ENCODE assay signal across 17 mouse cellular contexts in genomic region chr9:80157840-80158465, GRCm38 (mm10). TPM values are rescaled to one million over a fixed set of nuclear protein-coding genes. Genes with fewer than 3 reads are reported as not detected.
DNase-seq lines count a peak whose midpoint lies in the region; ATAC-seq and TF ChIP-seq lines count a peak whose summit lies in the region.
"Had no signal": no experiment of that assay in that cellular context is flagged by ENCODE, and none has a peak within 500 bp of the region (broad histone marks: within the 10 kb centered on the region; RNA-seq: fewer than 3 reads in every experiment).

No protein-coding gene starts in this region.

- no peak overlapping the region for H3K9ac ChIP-seq in intestine, embryonic 16.5 days (ENCODE audit: low read depth, low read length)
- no peak overlapping the region for H3K9ac ChIP-seq in stomach, postnatal 0 days (ENCODE audit: low read length)
- H3K9ac ChIP-seq: forebrain, embryonic 12.5 days; hindbrain, embryonic 14.5 days; liver, embryonic 13.5 days had no signal

- WGBS in intestine, embryonic 16.5 days, result 47% methylated on average over 12 of the region's 12 CpGs
- 43% methylated on average over 12 of the region's 12 CpGs for WGBS in kidney, adult 2 months
- 71% methylated on average over 12 of the region's 12 CpGs for WGBS in stomach, postnatal 0 days

- TF ChIP-seq CTCF in kidney, adult 2 months (conservative IDR thresholded peaks at IDR 0.05; ENCODE audit: insufficient read depth, insufficient read length, low read depth, low read length), result no peak
- no peak for TF ChIP-seq CTCF in stomach, postnatal 0 days (IDR thresholded peaks at IDR 0.05; ENCODE audit: low read depth)

- H3K27me3 ChIP-seq in intestine, embryonic 16.5 days (replicated peaks; ENCODE audit: control insufficient read depth, insufficient read depth, low read length), result no peaks in the 10 kb centered on the region
- no peaks in the 10 kb centered on the region for H3K27me3 ChIP-seq in kidney, adult 2 months (replicated peaks; ENCODE audit: control insufficient read depth, insufficient read depth, low read length)
- no peaks in the 10 kb centered on the region for H3K27me3 ChIP-seq in stomach, postnatal 0 days (ENCODE audit: control insufficient read depth, insufficient read depth, low read length)
- H3K27me3 ChIP-seq: forebrain, embryonic 12.5 days had no signal

- peak; percentile 87 for DNase-seq in kidney, adult 2 months
- DNase-seq in kidney, postnatal 14 days, result peak; percentile 73
- peak; percentile 54 for DNase-seq in stomach, postnatal 0 days (ENCODE audit: low spot score)
- no peak for DNase-seq in cerebellum, adult 9-11 months
- DNase-seq in heart, postnatal 14 days, result no peak
- no peak for DNase-seq in layer of hippocampus, postnatal 10 days (ENCODE audit: low spot score in 2 of 2)
- DNase-seq: cerebellum, postnatal 14 days; embryo, embryonic 11 days; gastrocnemius, postnatal 14 days; left cerebral cortex, postnatal 4 days; liver, embryonic 13.5 days; midbrain, embryonic 14.5 days; retina, postnatal 1 day; thymus, postnatal 25 days had no signal

- H3K4me3 ChIP-seq in intestine, embryonic 16.5 days (ENCODE audit: low read length), result no peak overlapping the region
- no peak overlapping the region for H3K4me3 ChIP-seq in kidney, adult 2 months (ENCODE audit: insufficient read depth, low read depth, low read length)
- H3K4me3 ChIP-seq in stomach, postnatal 0 days (ENCODE audit: low read depth, low read length), result no peak overlapping the region
- H3K4me3 ChIP-seq: forebrain, embryonic 12.5 days; liver, embryonic 13.5 days had no signal

- TF ChIP-seq POLR2A in kidney, adult 2 months (IDR thresholded peaks at IDR 0.05; ENCODE audit: low read depth, low read length), result peak; percentile 17

- H3K4me2 ChIP-seq in intestine, embryonic 16.5 days (ENCODE audit: low read depth, low read length), result peak overlapping the region; percentile 24
- H3K4me2 ChIP-seq in stomach, postnatal 0 days (replicated peaks; ENCODE audit: low read depth), result no peak overlapping the region
- H3K4me2 ChIP-seq: forebrain, embryonic 12.5 days; hindbrain, embryonic 14.5 days; liver, embryonic 13.5 days had no signal

- peak; percentile 91 for ATAC-seq in intestine, embryonic 16.5 days
- peak; percentile 76 for ATAC-seq in stomach, postnatal 0 days (ENCODE audit: low FRiP score, low TSS enrichment)

- H3K27ac ChIP-seq in intestine, embryonic 16.5 days (ENCODE audit: low read length), result peak overlapping the region; percentile 93
- peak overlapping the region; percentile 65 for H3K27ac ChIP-seq in kidney, adult 2 months (ENCODE audit: insufficient read depth, low read depth, low read length)
- no peak overlapping the region; the same call in 1 of the 2 replicates for H3K27ac ChIP-seq in stomach, postnatal 0 days (replicated peaks)
- H3K27ac ChIP-seq: forebrain, embryonic 12.5 days; hindbrain, embryonic 14.5 days; liver, embryonic 13.5 days had no signal

- H3K9me3 ChIP-seq in intestine, embryonic 16.5 days (ENCODE audit: control insufficient read depth, low read length), result no peaks in the 10 kb centered on the region
- H3K9me3 ChIP-seq in stomach, postnatal 0 days (ENCODE audit: control insufficient read depth, low read length), result no peaks in the 10 kb centered on the region
- H3K9me3 ChIP-seq: forebrain, embryonic 12.5 days had no signal

- H3K4me1 ChIP-seq in intestine, embryonic 16.5 days (ENCODE audit: control insufficient read depth, insufficient read depth, low read length), result no peaks in the 10 kb centered on the region
- peaks cover 22% of the 10 kb centered on the region for H3K4me1 ChIP-seq in kidney, adult 2 months (ENCODE audit: control insufficient read depth, insufficient read depth, low read length)
- no peaks in the 10 kb centered on the region for H3K4me1 ChIP-seq in stomach, postnatal 0 days (replicated peaks; ENCODE audit: control insufficient read depth, insufficient read depth)
- H3K4me1 ChIP-seq: forebrain, embryonic 12.5 days had no signal

- no peak for TF ChIP-seq EP300 in stomach, postnatal 0 days (optimal IDR thresholded peaks at IDR 0.05)

- no peaks in the 10 kb centered on the region for H3K36me3 ChIP-seq in intestine, embryonic 16.5 days (ENCODE audit: control insufficient read depth, insufficient read depth, low read length)
- no peaks in the 10 kb centered on the region for H3K36me3 ChIP-seq in kidney, adult 2 months (ENCODE audit: control insufficient read depth, insufficient read depth, low read length)
- H3K36me3 ChIP-seq in stomach, postnatal 0 days (ENCODE audit: control insufficient read depth, insufficient read depth, low read length), result no peaks in the 10 kb centered on the region
- H3K36me3 ChIP-seq: liver, embryonic 13.5 days had no signal

- intact Hi-C loops in heart, postnatal 14 days (cut with DNase I), result no loop called here

RNA-seq across cellular contexts. Expression of gene Myo6, which starts 6.9 kb away (rescaled TPM):
- 72.7 and 77.2 TPM in 2 replicates for polyA plus RNA-seq in intestine, embryonic 16.5 days (2015; fragmentation: Nextera tagmentation; extraction: Ambion mirVana)
- 75.7 and 76.4 TPM in 2 replicates for polyA plus RNA-seq in kidney, adult 2 months (2012; rRNA removed)
- 27.2 and 31.8 TPM in 2 replicates for polyA plus RNA-seq in stomach, postnatal 0 days (2015; fragmentation: Nextera tagmentation; extraction: Ambion mirVana)
- 10 to 100 TPM; 16.9 to 18.0 TPM for total RNA-seq in heart, postnatal 14 days (2021)
- total RNA-seq in layer of hippocampus, postnatal 10 days (2021), result 10 to 100 TPM; 59.0 to 72.6 TPM

Comparison
In these comparisons a context has a peak if more than half of its experiments do, and no peak if none do; other contexts are left out.
1. DNase-seq: peak in kidney, adult 2 months (single experiment), kidney, postnatal 14 days (single experiment) and stomach, postnatal 0 days (single experiment); none in cerebellum, adult 9-11 months (single experiment), heart, postnatal 14 days (0 of 2) and layer of hippocampus, postnatal 10 days (0 of 2).